Mouse (Mus musculus) frontal cortex, adult 2 months (tissue): ENCODE data around the gene Pxt1. TPM values are rescaled to one million over a fixed set of nuclear protein-coding genes. Genes with fewer than 3 reads are reported as not detected.
A peak's percentile ranks its signal among the peaks of the same experiment; 100 is the strongest.
"Not testable (repeated sequence)": the region's sequence is repeated elsewhere in the genome, so short reads cannot be mapped to it uniquely, and the experiment has no call there.

ENCODE experiments used
- DNase-seq, 2 experiments: peaks; one replicate each; pipeline ENCODE4 v3.0.0; 2022; ENCODE audit warnings: low spot score in 1 of 2; ENCODE audit errors: extremely low spot score in 1 of 2
- polyA plus RNA-seq: library from polyadenylated mRNA; depleted of rRNA; stranded (reverse); fragments of >200 nt; gene quantifications from 2 replicates; pipeline ENCODE4 v1.2.3, GENCODE M21; 2012; rRNA removed

The Pxt1 gene
- polyA plus RNA-seq: 0.23 TPM in 1 of 2 replicates, not detected in the other

DNA sequence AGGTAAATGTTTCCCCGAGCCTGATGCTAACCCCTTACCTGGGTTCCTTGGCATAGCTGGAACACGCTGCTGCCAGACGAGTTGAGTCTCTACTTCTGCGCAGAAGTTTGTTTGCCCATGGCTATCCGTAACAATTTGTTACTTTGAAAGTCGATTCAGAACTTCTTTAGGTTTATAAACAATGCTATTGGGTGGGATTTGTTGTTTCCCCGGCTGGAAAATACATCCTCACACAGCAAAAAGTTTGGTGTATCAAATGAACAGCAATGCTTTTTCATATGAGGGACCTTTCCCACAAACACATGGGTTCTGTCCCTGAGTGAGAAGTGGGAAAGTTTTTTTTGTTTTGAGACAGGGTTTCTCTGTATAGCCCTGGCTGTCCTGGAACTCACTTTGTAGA lies at the start of gene Pxt1:
TSS of gene Pxt1 (minus strand) at position 101 of the 400 bp plus-strand sequence.
- DNase-seq: no peak

GRCm38 (mm10) chr17:28993004-28993403 lies 49.4 kb upstream of the Pxt1 start:
- not testable (repeated sequence) for DNase-seq

- DNase-seq: peak in 1 of 2 experiments; percentile 63
Measured at GRCm38 (mm10) chr17:28992105-28992504, 48.5 kb upstream of the Pxt1 start.

DNA sequence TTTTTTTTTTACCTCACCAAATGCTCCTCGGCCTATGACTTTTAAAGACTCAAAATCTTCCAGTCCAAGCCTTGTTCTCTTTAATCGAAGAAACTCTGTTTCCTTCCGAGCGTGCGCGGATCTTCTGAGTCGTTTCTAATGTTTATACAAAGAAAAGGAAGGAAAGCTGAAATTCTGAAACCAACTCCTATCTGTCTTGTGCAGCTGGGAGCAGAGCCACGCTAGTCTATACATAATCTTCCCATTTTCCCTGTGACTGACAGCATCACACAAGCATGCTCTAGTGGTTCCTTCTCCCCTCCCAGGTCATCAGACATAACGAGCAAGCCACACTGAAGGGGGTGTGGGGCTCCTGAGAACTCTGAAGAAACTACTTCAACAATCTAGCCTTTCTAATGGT lies 47.6 kb upstream of the Pxt1 start:
- DNase-seq: no peak

GRCm38 (mm10) chr17:28990060-28990459 lies 46.4 kb upstream of the Pxt1 start:
- no peak for DNase-seq

DNA sequence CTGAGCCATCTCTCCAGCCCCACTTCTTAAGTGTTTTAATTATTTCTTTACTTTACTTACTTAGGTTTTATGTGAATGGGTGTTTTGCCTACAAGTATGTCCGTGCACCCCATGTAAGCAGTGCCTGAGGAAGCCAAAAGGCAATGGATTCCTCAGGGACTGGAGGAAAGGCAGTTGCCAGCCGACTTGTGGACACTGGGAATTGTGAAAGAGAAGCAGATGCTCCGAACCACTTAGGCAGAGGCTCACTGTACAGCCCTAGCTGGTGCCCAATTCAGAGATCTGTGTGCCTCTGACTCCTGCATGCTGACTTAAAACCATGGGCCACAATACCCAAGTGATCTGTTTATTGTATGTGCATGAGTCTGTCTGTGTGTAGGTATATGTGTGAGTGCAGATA lies 45.4 kb upstream of the Pxt1 start:
- DNase-seq: no peak

GRCm38 (mm10) chr17:28988291-28988690 lies 44.7 kb upstream of the Pxt1 start:
- no peak for DNase-seq

DNA sequence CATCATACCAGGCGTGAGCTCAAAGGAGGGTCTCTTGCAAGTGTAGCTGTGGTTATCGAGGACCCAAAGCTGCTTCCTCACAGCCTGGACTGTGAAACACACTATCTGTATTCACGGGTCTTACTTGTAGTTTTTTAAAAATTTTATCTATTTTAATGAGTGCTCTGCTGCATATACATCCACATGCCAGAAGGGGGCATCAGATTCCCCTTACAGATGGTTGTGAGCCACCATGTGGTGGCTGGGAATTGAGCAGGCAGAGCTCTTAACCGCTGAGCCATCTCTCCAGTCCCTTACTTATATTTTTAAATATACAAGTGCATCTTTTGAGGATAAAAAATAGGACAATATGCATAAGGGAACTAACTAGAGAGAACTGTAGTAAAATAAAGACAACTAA lies 44.1 kb upstream of the Pxt1 start:
- peak in 1 of 2 experiments; percentile 54 for DNase-seq

DNA sequence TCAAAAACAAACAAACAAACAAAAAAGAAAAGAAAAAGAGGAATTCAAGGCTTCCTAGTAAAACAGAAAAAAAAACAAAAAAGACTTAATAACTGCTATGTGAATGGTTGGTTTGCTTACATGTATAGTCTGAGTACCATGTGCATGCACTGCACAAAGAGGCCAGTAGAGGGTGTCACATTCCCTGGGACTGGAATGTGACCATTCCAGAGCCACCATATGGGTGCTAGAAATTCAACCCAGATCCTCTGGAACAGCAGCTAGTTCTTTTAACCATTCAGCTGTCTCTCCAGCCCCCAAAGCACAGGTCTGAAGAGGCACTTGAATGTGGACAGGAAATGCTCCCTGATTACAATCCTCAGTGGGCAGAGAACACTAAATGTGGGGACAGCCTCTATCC lies 43.2 kb upstream of the Pxt1 start:
- peak in 1 of 2 experiments; percentile 25 for DNase-seq

GRCm38 (mm10) chr17:28984724-28985420 lies 41.2 kb upstream of the Pxt1 start:
- DNase-seq: no peak

DNA sequence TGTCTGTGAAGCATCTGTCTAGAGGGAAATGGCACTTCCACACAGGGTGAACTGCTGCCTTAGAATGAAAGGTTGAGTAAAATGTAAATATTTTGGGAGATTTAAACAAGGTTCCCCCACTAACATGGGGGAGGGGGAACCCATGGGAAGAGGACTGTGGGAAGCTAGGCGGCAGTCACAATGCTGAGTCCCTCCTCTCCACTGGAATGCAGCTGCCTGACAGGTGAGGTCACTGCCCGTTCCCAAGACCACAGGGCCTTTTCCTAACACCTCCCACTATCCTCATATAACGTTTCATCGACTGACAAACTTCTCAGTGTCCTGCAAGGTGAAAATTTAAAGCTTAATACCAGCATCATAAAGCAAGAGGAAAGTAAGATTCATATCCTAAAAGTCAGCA lies 39.0 kb upstream of the Pxt1 start:
- DNase-seq: no peak

DNA sequence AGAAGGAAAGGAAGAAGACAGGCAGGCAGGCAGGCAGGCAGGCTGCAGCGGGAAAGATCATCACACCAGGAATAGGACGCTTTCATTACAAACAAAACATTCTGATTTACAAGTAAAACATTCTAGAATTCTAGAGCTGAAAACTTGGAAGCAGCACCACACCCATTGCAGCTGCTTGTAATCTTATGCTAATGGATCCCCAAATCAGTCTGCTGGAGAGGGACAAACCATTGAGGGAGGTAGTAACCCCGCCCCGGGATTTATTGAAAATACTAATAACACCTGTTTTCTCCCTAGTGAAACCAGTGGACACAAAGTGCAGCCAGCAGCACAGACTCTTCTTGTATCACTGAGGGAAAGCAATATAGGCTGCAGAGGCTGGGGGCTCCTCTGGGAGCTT lies 37.4 kb upstream of the Pxt1 start:
- DNase-seq: no peak

DNA sequence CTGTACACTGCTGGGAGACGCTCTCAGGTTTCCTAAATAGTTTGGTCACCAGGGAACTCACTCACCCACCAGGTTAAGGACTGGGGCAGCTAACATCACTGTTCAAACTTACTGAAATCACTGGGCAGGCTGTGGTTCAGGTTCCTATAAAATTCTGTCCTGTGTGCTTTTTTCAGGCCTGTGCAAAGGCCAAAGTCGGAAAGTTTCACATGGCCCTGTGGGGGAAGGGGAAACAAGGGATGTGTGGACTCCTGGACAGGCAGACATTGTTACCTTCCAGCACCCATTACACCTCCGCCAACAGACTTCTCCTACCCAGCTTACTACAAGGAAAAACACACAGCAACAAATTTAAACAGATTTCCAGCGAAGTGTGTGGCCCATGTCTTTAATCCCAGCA lies 35.5 kb upstream of the Pxt1 start:
- DNase-seq: no peak

- no peak for DNase-seq
Measured at GRCm38 (mm10) chr17:28970122-28970521, 26.5 kb upstream of the Pxt1 start.

- no peak for DNase-seq
Measured at GRCm38 (mm10) chr17:28967021-28967610, 23.5 kb upstream of the Pxt1 start.

- no peak for DNase-seq
Measured at GRCm38 (mm10) chr17:28961596-28961995, 18.0 kb upstream of the Pxt1 start.

DNA sequence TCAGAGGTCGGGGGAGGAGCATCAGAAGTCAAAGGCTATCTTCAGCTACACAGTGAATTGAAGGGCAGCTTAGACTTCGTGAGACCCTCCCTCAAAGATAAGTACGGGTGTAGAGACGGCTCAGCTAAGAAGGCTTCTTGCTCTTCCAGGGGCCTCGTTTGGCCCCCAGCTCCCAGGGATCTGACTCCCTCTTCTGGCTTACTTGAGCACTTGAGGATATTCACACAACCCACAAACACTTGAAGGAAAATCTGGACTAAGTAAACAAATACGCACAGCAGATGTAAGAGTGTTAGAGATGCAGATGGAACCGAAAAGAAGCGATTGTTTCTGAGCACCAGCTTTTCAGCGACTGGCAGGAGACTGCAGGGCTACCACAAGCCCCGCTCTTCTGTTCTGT lies 17.0 kb upstream of the Pxt1 start:
- no peak for DNase-seq

DNA sequence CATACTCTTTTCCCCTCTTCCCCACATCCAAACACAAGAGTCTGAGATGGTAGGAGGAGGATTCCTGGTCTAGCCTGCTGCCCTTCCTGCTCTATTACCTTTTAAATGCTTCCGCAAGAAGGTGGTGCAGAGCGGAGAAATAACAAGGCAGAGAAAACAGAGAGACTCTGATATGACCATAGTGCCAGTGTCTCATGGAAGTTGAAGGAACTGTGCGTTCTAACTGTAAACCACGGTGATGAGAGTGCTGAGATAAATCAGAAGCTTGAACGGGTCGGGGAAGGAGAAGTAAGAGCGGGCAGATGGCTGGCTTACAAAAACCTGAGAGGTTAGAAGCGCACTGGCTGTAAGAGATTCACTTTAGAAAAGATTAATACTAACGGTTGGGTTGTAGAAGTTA lies 10.8 kb upstream of the Pxt1 start:
- no peak for DNase-seq

GRCm38 (mm10) chr17:28953251-28953650 lies 9.6 kb upstream of the Pxt1 start:
- DNase-seq: no peak

DNA sequence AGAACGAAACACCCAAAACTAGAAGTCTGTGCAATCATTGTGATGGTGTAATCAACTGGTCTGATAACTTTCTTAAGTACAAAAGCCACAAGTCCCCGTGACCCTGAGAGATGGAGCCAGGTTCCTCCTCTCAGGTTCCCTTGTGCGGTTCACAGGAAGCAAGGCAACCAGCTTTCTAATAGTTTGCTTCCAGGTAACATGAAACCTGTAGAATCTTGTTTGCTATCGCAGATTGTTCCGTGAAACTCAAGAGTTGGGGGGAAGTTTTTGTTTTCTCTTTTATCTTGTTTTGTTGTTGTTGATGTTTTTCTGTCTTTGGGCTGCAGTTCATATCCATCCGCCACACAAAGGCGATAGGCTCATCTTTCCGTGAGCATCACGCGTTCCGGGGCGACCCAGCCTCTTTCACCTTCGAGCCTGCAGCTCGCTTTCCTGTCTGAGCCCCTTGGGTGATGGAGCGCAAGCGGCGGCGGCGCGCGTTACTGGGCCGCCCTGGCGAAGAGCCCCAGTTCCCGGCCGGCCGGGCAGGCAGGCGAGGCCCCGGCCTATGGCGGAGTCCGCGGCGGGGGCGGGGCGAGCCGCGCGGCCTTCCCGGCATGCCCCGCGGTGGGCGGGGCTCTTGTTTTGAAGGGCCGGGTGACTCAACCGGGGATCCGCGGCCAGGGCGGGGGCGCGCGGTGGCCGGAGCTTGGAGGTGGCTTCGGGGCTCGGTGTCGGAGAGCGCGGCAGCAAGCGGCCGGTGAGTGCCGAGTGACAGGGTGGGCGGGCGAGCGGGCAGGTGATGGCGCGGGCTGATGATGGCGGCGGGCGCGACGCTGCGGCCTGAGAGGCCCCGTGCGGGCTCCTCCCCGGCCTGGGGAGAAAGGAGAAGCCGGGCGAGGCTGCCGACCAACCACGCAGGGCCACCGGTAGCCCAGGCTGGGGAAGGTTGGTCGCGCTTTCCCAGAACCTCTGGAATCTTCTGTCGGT lies 8.5 kb upstream of the Pxt1 start, which contains the start of gene Kctd20:
TSS of gene Kctd20 (plus strand) at position 120 of the 969 bp plus-strand sequence.
- DNase-seq: peak; percentile 61 to 89

GRCm38 (mm10) chr17:28950751-28951150 lies 7.1 kb upstream of the Pxt1 start:
- no peak for DNase-seq
